Comparison of ENCODE assay signal across 8 mouse cellular contexts in genomic region chr10:127166404-127166715, GRCm38 (mm10). TPM values are rescaled to one million over a fixed set of nuclear protein-coding genes. Genes with fewer than 3 reads are reported as not detected.
DNase-seq lines count a peak whose midpoint lies in the region; ATAC-seq lines count a peak whose summit lies in the region.

No protein-coding gene starts in this region.

- intact Hi-C loops in left cerebral cortex, postnatal 14 days (cut with DNase I) = no loop called here

- peaks cover 83% of the 10 kb centered on the region for H3K27me3 ChIP-seq in heart, embryonic 12.5 days (replicated peaks)
- peaks cover 50% of the 10 kb centered on the region for H3K27me3 ChIP-seq in forebrain, embryonic 11.5 days (ENCODE audit: control insufficient read depth, insufficient read depth, low read length)
- H3K27me3 ChIP-seq in liver, embryonic 13.5 days = peaks cover 80% of the 10 kb centered on the region

- 2% methylated on average over 11 of the region's 11 CpGs for WGBS in heart, embryonic 12.5 days
- WGBS in forebrain, embryonic 11.5 days = 2% methylated on average over 11 of the region's 11 CpGs
- WGBS in liver, embryonic 13.5 days (ENCODE audit: insufficient replicate concordance) = 6% methylated on average over 11 of the region's 11 CpGs

- peak overlapping the region; percentile 99 for H3K4me2 ChIP-seq in heart, embryonic 12.5 days
- H3K4me2 ChIP-seq in forebrain, embryonic 11.5 days (ENCODE audit: low read depth, low read length, severe bottlenecking) = peak overlapping the region; percentile 97
- peak overlapping the region; percentile 98 for H3K4me2 ChIP-seq in liver, embryonic 13.5 days

- peak overlapping the region; percentile 60 for H3K4me3 ChIP-seq in heart, embryonic 12.5 days
- H3K4me3 ChIP-seq in forebrain, embryonic 11.5 days (ENCODE audit: low read depth, low read length) = peak overlapping the region; percentile 53
- peak overlapping the region; percentile 67 for H3K4me3 ChIP-seq in liver, embryonic 13.5 days (replicated peaks)

- no peaks in the 10 kb centered on the region for H3K9me3 ChIP-seq in heart, embryonic 12.5 days (replicated peaks)
- no peaks in the 10 kb centered on the region for H3K9me3 ChIP-seq in forebrain, embryonic 11.5 days (ENCODE audit: control insufficient read depth, low read length)
- H3K9me3 ChIP-seq in liver, embryonic 13.5 days (replicated peaks) = no peaks in the 10 kb centered on the region

- H3K27ac ChIP-seq in heart, embryonic 12.5 days (ENCODE audit: poor library complexity, severe bottlenecking) = no peak overlapping the region
- H3K27ac ChIP-seq in forebrain, embryonic 11.5 days (ENCODE audit: low read depth, low read length) = no peak overlapping the region
- H3K27ac ChIP-seq in liver, embryonic 13.5 days = 0 out of 2 replicates have a peak overlapping the region, but pooled peaks have one; percentile 72

- peaks cover 47% of the 10 kb centered on the region for H3K4me1 ChIP-seq in heart, embryonic 12.5 days (replicated peaks)
- H3K4me1 ChIP-seq in forebrain, embryonic 11.5 days (replicated peaks; ENCODE audit: control insufficient read depth, insufficient read depth, low read length) = peaks cover 22% of the 10 kb centered on the region; the same call in 1 of the 2 replicates
- H3K4me1 ChIP-seq in liver, embryonic 13.5 days (replicated peaks) = peaks cover 56% of the 10 kb centered on the region

- H3K36me3 ChIP-seq in heart, embryonic 12.5 days = no peaks in the 10 kb centered on the region
- H3K36me3 ChIP-seq in forebrain, embryonic 11.5 days (ENCODE audit: control insufficient read depth, insufficient read depth, low read length) = no peaks in the 10 kb centered on the region
- H3K36me3 ChIP-seq in liver, embryonic 13.5 days = no peaks in the 10 kb centered on the region

- ATAC-seq in heart, embryonic 12.5 days (ENCODE audit: insufficient number of reproducible peaks, low FRiP score) = 0 out of 2 replicates have a peak, but pooled peaks have one; percentile 4
- ATAC-seq in CD4-positive, CD25-positive, alpha-beta regulatory T cell, adult 4 months = peak; percentile 8
- ATAC-seq in forebrain, embryonic 11.5 days (replicated peaks; ENCODE audit: low FRiP score) = no peak
- no peak for ATAC-seq in liver, embryonic 13.5 days (ENCODE audit: low read depth)
- ATAC-seq in activated CD4-positive, CD25-positive, alpha-beta regulatory T cell, adult 4 months = no peak

- DNase-seq in heart, adult 9 months (ENCODE audit: low spot score in 2 of 2) = no peak
- no peak for DNase-seq in forebrain, embryonic 11.5 days (ENCODE audit: low spot score)
- DNase-seq in liver, embryonic 13.5 days = no peak
- no peak for DNase-seq in right cerebral cortex, postnatal 4 days
- no peak for DNase-seq in left cerebral cortex, postnatal 14 days (ENCODE audit: low spot score in 2 of 2)

- H3K9ac ChIP-seq in heart, embryonic 12.5 days = peak overlapping the region; percentile 78
- H3K9ac ChIP-seq in forebrain, embryonic 11.5 days (ENCODE audit: low read length) = peak overlapping the region; percentile 68
- H3K9ac ChIP-seq in liver, embryonic 13.5 days = peak overlapping the region; percentile 81

RNA-seq across cellular contexts. Expression of gene B4galnt1, which starts 1.3 kb away (rescaled TPM):
- 1.9 and 2.4 TPM in 2 replicates for polyA plus RNA-seq in heart, embryonic 12.5 days (2016; fragmentation: Nextera tagmentation; extraction: Ambion mirVana)
- 100 to 1,000 TPM; 166 to 206 TPM for polyA plus RNA-seq in CD4-positive, CD25-positive, alpha-beta regulatory T cell, adult 4 months (2017; shearing (Covaris generic))
- 7.8 and 8.4 TPM in 2 replicates for polyA plus RNA-seq in forebrain, embryonic 11.5 days (2014; fragmentation: Nextera tagmentation; extraction: Ambion mirVana)
- polyA plus RNA-seq in liver, embryonic 13.5 days (2015; fragmentation: Nextera tagmentation; extraction: Ambion mirVana) = 9.3 and 11.0 TPM in 2 replicates
- 100 to 1,000 TPM; 152 to 209 TPM for polyA plus RNA-seq in activated CD4-positive, CD25-positive, alpha-beta regulatory T cell, adult 4 months (2017; shearing (Covaris generic))
- 100 to 1,000 TPM; 108 to 110 TPM for total RNA-seq in left cerebral cortex, postnatal 14 days (2021)

RNA-seq across cellular contexts. Expression of gene Slc26a10, which starts 14.1 kb away (rescaled TPM):
- polyA plus RNA-seq in heart, embryonic 12.5 days (2016; fragmentation: Nextera tagmentation; extraction: Ambion mirVana) = 20.2 and 21.0 TPM in 2 replicates
- 1 to 10 TPM; 2.6 to 2.8 TPM for polyA plus RNA-seq in CD4-positive, CD25-positive, alpha-beta regulatory T cell, adult 4 months (2017; shearing (Covaris generic))
- 0.93 and 1.1 TPM in 2 replicates for polyA plus RNA-seq in forebrain, embryonic 11.5 days (2014; fragmentation: Nextera tagmentation; extraction: Ambion mirVana)
- 1.8 and 2.1 TPM in 2 replicates for polyA plus RNA-seq in liver, embryonic 13.5 days (2015; fragmentation: Nextera tagmentation; extraction: Ambion mirVana)
- polyA plus RNA-seq in activated CD4-positive, CD25-positive, alpha-beta regulatory T cell, adult 4 months (2017; shearing (Covaris generic)) = 1 to 10 TPM; 2.5 to 2.7 TPM
- 1 to 10 TPM; 1.1 to 1.4 TPM for total RNA-seq in left cerebral cortex, postnatal 14 days (2021)

RNA-seq across cellular contexts. Expression of gene Arhgef25, which starts 23.5 kb away (rescaled TPM):
- 21.3 and 23.1 TPM in 2 replicates for polyA plus RNA-seq in heart, embryonic 12.5 days (2016; fragmentation: Nextera tagmentation; extraction: Ambion mirVana)
- under 1 TPM in 1 of 2 experiments, not detected in 1; 0.38 TPM for polyA plus RNA-seq in CD4-positive, CD25-positive, alpha-beta regulatory T cell, adult 4 months (2017; shearing (Covaris generic))
- 31.6 and 33.5 TPM in 2 replicates for polyA plus RNA-seq in forebrain, embryonic 11.5 days (2014; fragmentation: Nextera tagmentation; extraction: Ambion mirVana)
- 8.1 and 8.2 TPM in 2 replicates for polyA plus RNA-seq in liver, embryonic 13.5 days (2015; fragmentation: Nextera tagmentation; extraction: Ambion mirVana)
- not detected for polyA plus RNA-seq in activated CD4-positive, CD25-positive, alpha-beta regulatory T cell, adult 4 months (2017; shearing (Covaris generic))
- 100 to 1,000 TPM in 1 of 2 experiments, 10 to 100 TPM in 1; 92.9 to 103 TPM for total RNA-seq in left cerebral cortex, postnatal 14 days (2021)

RNA-seq across cellular contexts. Expression of gene Dtx3, which starts 29.2 kb away (rescaled TPM):
- polyA plus RNA-seq in heart, embryonic 12.5 days (2016; fragmentation: Nextera tagmentation; extraction: Ambion mirVana) = 74.3 and 75.1 TPM in 2 replicates
- polyA plus RNA-seq in CD4-positive, CD25-positive, alpha-beta regulatory T cell, adult 4 months (2017; shearing (Covaris generic)) = 10 to 100 TPM; 39.4 to 42.2 TPM
- polyA plus RNA-seq in forebrain, embryonic 11.5 days (2014; fragmentation: Nextera tagmentation; extraction: Ambion mirVana) = 157 and 170 TPM in 2 replicates
- polyA plus RNA-seq in liver, embryonic 13.5 days (2015; fragmentation: Nextera tagmentation; extraction: Ambion mirVana) = 16.8 and 19.3 TPM in 2 replicates
- 10 to 100 TPM; 40.6 to 42.9 TPM for polyA plus RNA-seq in activated CD4-positive, CD25-positive, alpha-beta regulatory T cell, adult 4 months (2017; shearing (Covaris generic))
- total RNA-seq in left cerebral cortex, postnatal 14 days (2021) = 100 to 1,000 TPM; 202 to 203 TPM

RNA-seq across cellular contexts. Expression of gene Pip4k2c, which starts 45.0 kb away (rescaled TPM):
- polyA plus RNA-seq in heart, embryonic 12.5 days (2016; fragmentation: Nextera tagmentation; extraction: Ambion mirVana) = 29.7 and 31.5 TPM in 2 replicates
- polyA plus RNA-seq in CD4-positive, CD25-positive, alpha-beta regulatory T cell, adult 4 months (2017; shearing (Covaris generic)) = 10 to 100 TPM; 24.2 to 39.3 TPM
- polyA plus RNA-seq in forebrain, embryonic 11.5 days (2014; fragmentation: Nextera tagmentation; extraction: Ambion mirVana) = 16.4 and 17.2 TPM in 2 replicates
- 39.8 and 45.8 TPM in 2 replicates for polyA plus RNA-seq in liver, embryonic 13.5 days (2015; fragmentation: Nextera tagmentation; extraction: Ambion mirVana)
- polyA plus RNA-seq in activated CD4-positive, CD25-positive, alpha-beta regulatory T cell, adult 4 months (2017; shearing (Covaris generic)) = 10 to 100 TPM; 24.2 to 27.8 TPM
- 10 to 100 TPM; 63.6 to 78.9 TPM for total RNA-seq in left cerebral cortex, postnatal 14 days (2021)

Comparison
In these comparisons a context has a peak if more than half of its experiments do, and no peak if none do; other contexts are left out.
1. ATAC-seq: peak in heart, embryonic 12.5 days (single experiment) and CD4-positive, CD25-positive, alpha-beta regulatory T cell, adult 4 months (single experiment); none in forebrain, embryonic 11.5 days (single experiment), liver, embryonic 13.5 days (single experiment) and activated CD4-positive, CD25-positive, alpha-beta regulatory T cell, adult 4 months (single experiment).
2. RNA of gene B4galnt1, which starts 1.3 kb away (polyA plus RNA-seq): 152 to 209 TPM in activated CD4-positive, CD25-positive, alpha-beta regulatory T cell, adult 4 months and 166 to 206 TPM in CD4-positive, CD25-positive, alpha-beta regulatory T cell, adult 4 months; 9.3 to 11.0 TPM in liver, embryonic 13.5 days, 7.8 to 8.4 TPM in forebrain, embryonic 11.5 days and 1.9 to 2.4 TPM in heart, embryonic 12.5 days; every median in the first group is over 10 times any median in the second.
3. Peak in every context shown above with its lines, with median percentiles within 50 percentile points of each other: H3K4me2 ChIP-seq, H3K4me3 ChIP-seq and H3K9ac ChIP-seq.